Mouse (Mus musculus) myocyte (in vitro differentiated cells): Measurements from ENCODE around the gene Lrrc20.

ENCODE experiments used
- CEBPB ChIP-seq: IDR thresholded peaks from 2 replicates; pipeline ENCODE4 v1.6.1; 2011; ENCODE audit warnings: mild to moderate bottlenecking, moderate library complexity; ENCODE audit not compliant: poor library complexity, insufficient read depth, severe bottlenecking
- E2F4 ChIP-seq: IDR thresholded peaks from one replicate; pipeline ENCODE4 v1.6.1; 2011; ENCODE audit warnings: mild to moderate bottlenecking, control low read depth, moderate library complexity; ENCODE audit not compliant: insufficient read depth
- MAX ChIP-seq: IDR thresholded peaks from one replicate; pipeline ENCODE4 v1.6.1; 2011; ENCODE audit warnings: low read depth, mild to moderate bottlenecking, control low read depth
- POLR2A ChIP-seq: IDR thresholded peaks from one replicate; pipeline ENCODE4 v1.6.1; 2011; ENCODE audit warnings: low read depth, mild to moderate bottlenecking, control low read depth, moderate library complexity; ENCODE audit not compliant: insufficient read length
- USF1 ChIP-seq: IDR thresholded peaks from one replicate; pipeline ENCODE4 v1.6.1; 2011; ENCODE audit warnings: low read depth, mild to moderate bottlenecking, control low read depth, moderate library complexity

GRCm38 (mm10) chr10:61605851-61606250 is 130.2 kb downstream of the Lrrc20 start:
- TF ChIP-seq POLR2A (no peak), USF1 (no peak), MAX (no peak), E2F4 (no peak), CEBPB (no peak)
